Mouse (Mus musculus): ENCODE results near the gene Nanos3. TPM values are rescaled to one million over a fixed set of nuclear protein-coding genes. Genes with fewer than 3 reads are reported as not detected.
A peak's percentile ranks its signal among the peaks of the same experiment; 100 is the strongest.

Nanos3 gene
- total RNA-seq, 2 experiments from 2014 or later = 0.96 to 2.3 TPM

DNA sequence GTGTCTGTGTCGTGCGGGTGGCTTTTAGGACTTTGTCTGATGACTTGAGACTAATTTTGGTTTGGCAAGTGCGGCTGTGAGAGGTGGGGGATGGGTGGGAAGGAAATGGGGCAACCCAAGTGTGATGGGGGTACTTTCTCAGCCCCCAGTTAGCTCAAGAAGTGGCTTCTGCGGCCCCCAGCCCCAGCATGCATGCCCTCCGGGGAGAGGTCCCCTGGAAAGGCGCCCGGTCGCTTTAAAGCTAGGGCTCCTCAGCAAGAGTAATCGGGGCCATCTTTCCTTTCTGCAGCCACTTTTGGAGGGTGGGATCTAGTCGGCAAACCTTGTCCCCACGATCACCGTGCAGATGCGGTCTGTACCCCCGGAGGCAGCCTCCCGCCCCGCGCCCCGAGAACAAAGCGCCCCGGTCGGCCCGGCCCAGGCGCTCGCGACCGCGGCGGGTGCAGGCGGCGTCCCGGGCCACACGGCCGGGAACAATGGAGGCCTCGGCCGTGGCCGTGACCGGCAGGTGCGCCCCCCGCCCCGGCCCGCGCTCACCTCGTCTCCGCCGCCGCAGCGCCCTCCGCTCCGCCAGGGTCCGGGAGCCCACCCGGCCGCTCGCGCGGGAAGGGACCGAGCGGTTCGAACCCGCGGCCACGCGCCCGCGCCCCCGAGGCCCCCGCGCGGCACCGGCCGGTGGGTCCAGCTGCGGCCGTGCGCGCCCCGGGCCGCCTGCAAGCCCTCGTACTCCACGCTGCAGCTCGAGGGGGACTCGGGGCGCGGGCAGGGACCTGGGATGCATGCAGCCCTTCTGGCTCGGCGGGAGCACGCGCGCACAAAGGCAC, 1.5 kb downstream of the Nanos3 start:
- DNase-seq = peak; percentile 51

DNA sequence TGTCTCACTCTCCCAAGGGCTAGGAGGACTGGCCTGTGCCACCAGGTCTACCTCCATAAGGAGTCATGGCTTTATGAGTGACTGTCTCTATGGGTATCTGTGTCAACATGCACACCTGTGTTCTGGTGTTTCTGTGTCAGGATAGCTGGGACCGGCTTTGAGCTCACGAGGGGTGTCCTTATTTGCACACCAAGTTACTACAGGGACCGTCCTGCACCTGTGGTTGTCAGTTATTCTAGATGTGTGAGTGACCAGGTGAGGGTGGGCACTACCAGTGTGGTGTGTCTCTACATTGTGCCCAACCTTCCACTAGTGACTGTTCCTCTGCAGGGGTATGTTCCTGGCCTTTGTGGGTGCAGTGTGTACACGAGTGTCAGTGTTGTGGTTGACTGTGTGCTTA, 2.2 kb downstream of the Nanos3 start:
- no peak for DNase-seq

DNA sequence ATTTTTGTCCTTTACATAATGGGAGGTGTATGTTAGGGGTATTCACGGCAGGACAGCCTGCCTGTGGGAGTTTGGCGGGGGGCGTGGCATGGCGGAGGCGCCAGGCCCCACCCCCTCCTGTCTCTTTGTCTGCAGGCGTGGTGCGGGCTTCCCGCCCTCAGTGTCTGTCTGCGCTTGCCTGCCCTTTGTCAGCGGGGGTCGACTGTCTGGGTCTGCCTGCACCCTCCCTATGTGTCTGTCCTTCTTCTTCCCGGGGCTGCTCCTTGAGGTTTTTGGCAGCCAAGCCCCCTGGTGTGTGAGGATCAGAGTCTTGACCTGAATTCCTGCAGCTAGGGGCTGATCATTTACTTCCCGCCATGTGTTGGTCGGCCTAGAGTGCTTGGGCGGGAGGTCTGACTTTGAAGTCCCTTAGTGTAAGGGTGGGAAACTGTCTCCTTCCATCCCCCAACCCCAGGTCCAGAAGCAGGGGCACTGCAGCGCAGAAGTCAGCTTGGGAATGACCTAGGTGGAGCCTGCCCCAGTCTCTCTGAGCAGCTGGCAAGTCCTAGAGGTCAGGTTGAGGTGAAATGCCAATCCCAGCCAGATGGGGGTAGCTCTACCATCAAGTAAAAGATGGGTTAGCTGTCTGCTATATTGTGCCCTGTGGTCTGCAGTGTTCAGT, 4.4 kb downstream of the Nanos3 start:
- DNase-seq = peak; percentile 44

DNA sequence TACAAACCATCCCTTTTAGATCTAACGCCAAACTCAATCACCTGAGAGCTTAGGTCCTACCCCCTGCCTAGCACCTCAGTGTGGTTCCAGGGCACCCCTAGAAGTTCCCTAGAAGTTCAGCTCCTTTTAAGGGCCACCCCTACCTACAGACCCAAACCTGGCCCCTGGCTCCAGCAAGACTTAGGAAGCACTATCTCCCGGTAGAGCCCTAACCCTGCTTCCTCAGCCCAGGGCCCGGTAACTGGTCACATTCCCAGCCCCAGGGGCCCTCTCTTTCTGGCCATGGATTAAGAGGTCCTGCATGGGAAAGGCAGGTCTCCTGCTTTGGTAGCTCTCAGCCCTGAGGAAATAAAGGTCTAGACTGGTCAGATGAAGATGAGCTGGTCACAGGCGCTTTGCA, 5.1 kb downstream of the Nanos3 start:
- DNase-seq = no peak

DNA sequence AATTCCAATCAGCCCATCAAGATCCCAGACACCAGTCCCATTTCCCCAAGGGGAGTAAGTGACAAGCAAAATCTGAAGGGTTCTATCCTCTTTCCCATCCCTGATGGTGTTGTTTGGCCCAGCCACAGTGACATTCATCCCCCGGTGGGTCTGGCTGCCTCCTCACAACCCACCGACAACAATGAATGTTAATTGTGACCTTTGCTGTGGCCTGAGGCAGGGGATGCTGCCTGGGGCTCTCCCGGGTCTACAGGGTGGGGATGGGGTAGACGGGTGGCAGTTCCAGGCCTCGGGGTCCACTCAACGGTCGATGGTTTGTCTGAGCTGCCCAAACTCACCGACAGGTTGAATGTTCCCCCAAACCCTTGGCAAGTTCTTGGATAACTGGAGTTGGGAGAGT, 6.4 kb downstream of the Nanos3 start:
- DNase-seq = no peak

DNA sequence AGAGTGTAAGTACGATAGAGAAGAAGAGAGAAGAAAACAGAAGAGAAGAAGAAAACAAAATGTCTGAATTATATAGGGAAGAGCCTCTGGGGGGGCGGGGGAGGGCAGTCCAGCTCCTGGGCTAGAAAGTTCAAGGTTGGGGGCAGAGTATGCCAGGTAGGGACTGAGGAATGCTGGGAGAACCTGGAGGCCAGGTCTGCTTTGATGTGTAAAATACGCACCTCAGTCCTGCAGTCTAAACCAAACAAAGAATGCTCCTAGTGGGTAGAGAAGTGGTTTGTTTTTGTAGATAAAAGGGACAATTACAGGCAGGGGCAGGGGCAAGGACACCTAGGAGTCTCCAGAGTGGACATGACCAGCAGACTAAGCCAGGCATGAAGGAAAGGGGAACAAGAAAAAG, 7.6 kb downstream of the Nanos3 start:
- DNase-seq = no peak

DNA sequence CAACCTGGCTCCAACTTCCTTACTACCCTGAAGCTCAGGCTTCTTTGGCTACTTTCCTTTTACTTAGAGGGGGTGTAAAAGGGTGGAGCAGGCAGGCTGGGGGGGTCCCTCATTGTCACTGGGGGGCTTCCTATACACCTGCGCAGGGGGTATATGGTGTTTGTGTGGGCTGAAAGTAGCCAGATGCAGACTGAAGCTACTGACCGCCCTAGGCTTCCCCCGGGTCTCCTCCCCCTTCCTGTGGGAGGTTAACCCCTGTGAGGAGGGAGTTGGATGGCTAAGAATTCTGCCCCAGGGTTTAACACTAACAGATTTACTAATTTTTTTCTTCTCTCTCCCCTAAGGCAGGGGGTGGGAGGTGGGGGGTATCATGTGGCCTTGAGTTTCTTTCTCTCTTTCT, 8.5 kb downstream of the Nanos3 start:
- no peak for DNase-seq

DNA sequence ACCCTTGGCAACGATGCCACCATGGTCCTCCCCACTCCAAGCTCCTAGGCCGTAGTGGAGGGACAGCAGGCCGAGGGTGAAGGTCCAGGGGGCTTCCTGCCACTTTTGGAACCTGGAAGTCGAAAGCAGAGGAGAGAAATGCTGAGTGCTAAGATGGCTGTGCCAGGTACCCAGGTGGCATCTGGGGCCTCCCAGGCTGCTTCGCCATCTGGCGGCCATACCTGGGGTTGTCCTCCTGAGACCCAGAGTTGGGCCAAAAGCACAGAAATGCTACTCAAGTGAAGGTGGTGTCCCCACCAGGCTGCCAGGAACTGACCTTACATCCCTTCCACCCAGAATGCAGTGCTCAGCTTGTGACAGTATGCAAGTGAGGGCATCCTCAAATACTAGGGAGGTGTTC, 11.2 kb downstream of the Nanos3 start:
- DNase-seq = no peak

DNA sequence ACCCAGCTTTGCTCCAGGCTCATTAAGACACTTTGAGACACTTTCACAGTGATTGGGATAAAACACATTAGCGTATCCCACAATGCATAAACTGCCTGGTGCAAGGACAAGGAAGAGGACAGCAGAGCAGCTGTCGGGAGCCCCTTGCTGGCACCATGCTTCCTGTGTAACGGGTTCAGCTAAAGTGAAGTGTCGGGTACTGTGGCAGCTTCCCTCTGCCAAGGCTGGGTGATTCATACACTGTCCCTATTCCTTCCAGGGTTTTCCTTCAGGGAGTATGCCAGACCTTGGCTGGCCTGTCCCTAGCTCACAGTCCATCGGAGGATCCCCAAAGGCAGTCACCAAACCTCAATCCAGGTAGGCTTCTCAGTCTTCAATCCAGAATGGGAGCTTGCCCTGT, 14.9 kb downstream of the Nanos3 start:
- peak; percentile 37 for DNase-seq

DNA sequence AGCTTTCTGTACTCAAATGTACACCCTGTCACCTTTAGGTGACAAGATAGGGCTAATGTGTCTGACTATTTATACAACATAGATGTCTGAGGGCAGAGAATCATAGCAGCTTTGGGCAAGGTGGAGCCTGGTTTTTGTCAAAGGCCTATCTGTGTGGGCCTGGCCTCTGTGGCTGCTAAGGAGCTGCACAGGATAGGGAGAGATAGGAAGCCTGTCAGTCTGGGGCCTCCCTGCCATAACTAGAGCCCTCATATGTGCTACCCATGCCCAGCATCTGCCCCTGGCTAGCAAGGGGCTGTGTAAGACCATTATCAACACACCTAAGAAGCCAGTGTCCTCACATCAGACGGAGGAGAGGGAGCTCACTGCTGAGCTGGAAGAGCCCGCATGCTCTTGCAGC, 17.3 kb downstream of the Nanos3 start:
- no peak for DNase-seq

DNA sequence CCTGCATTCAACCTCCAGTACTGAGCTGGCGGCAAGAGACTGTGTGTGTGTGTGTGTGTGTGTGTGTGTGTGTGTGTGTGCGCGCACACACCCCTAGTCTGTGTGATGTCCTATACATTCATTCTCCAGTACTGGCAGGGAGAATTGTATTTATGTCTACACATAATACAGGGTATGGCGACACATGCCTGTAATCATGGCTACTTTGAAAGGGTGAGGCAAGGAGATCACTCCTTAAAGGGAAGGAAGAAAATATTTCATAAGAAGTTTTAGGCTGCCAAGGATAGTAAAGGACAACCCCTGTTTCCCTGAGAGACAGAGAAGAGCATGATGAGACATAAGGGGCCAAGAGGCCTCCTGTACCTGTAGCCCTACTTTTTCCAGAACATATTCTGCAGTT, 27.4 kb downstream of the Nanos3 start:
- no peak for DNase-seq

DNA sequence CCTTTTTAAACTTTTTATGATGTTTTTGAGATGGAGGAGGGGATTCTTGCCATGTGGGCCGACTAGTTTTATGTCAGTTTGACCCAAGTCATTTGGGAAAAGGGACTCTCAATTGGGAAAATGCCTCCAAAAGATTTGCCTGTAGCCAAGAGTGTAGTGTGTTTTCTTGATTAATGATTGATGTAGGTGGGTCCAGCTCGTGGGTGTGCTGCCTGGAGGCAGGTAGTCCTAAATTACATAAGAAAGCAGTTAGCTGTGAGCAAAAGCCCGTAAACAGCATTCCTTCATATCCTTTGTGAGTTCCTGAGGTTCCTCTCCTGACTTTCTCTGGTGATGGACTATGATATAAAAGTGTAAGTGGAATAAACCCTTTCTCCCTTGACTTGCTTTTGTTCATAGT, 35.8 kb downstream of the Nanos3 start:
- no peak for DNase-seq

DNA sequence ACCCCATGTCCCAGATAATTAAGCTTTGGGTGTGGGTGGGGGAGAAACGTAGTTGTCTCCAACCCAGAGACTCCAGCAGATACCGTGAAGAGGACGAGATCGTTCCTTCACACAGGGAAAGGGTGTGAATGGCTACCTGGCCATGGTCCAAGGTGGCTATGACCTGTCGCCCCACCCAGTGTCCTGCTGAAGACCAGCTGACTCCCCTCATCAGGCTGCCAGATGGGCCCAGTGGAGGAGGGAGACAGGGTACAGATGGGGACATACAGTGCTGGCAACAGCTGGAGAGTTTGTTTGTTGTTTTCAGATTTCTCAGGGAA, 36.5 kb downstream of the Nanos3 start:
- no peak for DNase-seq

DNA sequence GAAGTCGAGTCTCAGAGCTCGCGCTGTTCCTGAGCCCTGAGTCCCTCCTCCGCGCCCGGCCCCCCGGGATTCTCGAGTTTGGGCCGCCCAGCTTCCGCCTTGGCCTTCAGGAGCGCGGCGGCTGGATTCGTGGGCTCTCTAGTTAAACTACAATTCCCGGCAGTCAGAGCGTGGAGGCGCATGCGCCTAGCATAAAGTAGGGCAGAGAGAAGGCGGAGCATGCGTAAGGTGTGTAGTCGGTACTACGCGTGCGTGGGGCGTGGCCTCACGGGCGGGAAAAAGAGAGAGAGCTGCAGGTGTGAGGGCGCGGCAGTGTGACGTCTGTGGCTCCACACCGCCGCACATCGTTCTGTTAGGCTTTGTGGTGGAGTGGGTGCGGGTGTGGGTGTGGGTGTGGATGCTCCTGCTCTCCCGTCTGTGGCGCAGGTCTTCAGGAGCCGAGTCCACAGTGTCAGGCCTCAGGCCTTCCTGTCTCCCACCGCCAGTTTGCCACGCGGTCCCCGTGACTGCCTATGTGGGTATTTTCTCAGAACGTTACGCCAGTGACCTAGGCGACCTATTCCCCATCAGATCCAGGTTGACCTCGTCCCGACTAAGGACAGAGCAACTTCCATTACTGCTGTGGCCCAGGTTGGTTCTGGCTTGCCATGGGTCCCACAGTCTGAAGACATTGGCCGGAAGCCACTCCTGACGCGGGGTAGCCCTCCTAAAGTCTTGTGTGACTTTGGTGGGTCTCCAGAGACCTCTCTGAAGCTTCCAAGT, 37.1 kb downstream of the Nanos3 start, which contains the start of the genes Cc2d1a and 4930432K21Rik:
Cc2d1a (minus strand) TSS at position 168 of the 762 bp plus-strand sequence.
4930432K21Rik (plus strand) TSS at position 257 of the 762 bp plus-strand sequence.
- peak; percentile 93 for DNase-seq

DNA sequence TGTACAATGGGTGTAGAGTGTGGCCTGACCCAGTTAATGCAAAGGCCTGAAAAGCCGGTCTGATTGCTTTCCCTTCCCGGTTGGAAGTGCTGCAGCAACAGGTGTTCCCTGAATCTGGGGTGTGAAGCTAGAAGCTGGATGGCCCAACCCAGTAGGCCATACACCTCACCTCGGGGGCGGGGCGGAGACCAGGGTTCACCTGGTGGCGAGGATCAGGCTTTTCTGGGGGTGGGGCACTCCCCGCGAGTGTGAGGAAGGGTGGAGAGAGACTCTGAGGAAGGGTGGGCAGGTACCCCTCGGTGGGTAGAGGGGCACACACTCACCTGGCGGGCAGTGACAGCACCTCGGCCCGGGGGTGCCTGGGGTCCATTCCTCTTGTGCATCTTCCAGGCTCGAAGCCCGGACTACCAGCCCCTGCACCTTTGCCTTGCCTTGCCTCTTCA, 37.7 kb downstream of the Nanos3 start:
- DNase-seq = no peak

DNA sequence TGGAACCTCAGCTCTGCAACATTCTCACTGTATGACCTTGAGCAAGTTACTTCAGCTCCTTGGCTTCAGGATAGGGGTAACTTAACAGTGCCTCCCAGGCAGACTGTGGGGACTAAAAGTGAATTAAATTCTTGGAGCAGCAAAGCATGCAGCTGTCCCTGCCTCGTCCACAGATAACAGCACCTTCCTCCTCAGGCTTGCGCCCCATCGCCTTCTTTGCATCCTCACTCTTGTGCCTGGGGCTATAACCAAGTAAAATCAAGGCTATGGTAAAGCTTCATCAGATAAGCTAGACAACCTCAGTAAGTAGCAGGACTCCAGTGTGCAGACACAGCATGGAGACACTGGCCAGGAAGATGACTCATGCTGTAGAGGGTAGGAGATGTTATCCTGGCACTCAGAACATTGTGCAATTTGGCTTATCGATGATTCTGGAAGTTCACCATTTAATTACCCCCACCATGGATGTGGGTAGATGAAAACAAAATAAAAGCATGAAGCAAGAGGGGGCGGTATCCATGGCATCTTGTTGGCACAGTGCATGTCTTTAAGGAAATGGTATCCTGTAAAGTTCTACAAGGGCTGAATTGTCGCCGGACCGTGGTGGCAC, 40.3 kb downstream of the Nanos3 start:
- DNase-seq = no peak

DNA sequence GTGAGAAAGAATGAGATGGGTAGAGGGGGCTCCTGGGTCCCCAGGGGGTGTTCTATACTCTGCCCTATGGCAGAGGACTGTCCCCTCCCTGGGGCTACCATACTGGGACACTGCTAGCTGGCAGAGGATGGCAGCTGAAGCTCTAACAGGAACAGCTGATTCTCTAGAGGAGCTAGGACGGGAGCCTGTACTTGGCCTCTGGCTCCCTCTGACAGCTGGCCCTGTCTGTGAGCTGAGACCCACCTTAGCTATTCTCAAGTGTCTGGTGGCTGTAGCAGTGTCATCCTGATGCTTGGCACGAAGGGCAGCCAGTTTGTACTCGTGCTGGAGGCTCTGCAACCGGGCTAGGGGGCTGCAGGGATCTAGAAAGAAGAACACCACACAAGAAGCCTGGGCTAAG, 44.2 kb downstream of the Nanos3 start:
- DNase-seq = no peak

DNA sequence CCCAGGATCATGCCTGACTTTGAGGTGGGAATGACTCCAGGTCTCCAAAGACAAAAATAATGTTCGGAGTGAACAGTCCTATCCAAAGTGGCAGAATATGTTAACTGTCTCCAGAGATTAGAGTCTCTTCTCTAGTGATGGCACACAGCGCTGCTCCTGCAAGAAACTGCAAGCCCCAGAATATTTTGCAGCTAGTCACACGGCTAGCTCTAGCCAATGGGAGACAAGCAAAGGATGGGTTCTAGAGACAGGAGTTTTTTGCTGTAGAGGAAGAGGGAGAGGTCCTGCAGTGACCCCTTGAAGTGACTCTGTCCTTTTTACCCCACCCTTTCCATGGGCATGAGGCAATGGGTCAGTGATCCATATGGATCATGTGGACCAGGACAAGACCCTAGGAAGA, 47.2 kb downstream of the Nanos3 start:
- no peak for DNase-seq

DNA sequence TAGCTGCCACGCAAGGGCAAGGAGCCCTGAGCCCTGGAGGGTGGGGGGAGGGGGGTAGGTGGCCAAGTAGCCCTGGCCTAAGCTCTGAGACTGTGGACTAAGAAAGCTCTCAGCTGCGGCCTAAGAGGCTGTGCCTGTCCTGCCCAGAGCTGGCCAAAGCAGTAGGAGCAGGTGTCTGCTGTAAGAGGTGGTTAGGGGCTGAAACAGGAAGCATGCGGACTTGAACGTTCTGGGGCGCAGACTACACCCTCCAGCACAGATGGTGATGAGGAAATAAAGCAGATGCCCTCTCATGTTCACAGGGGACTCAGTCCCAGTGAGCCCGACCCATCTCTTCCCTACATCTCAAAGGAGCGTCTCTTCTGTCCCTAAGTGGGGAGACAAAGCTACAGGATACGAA, 52.8 kb downstream of the Nanos3 start:
- DNase-seq = no peak

DNA sequence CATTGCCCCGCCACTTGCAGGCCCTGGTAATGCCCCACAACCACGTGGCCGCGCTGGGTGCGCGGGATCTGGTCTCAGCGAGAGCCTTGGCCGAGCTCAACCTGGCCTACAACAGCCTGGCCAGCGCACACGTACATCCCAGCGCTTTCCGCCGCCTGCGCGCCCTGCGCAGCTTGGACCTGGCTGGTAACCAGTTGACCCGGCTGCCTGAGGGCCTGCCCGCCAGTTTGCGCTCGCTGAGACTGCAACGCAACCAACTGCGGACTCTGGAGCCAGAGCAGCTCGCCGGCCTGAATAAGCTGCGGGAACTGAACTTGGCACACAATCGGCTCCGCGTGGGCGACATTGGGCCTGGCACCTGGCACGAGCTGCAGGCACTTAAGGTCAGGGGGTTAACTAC, 54.2 kb downstream of the Nanos3 start:
- DNase-seq = peak; percentile 37

DNA sequence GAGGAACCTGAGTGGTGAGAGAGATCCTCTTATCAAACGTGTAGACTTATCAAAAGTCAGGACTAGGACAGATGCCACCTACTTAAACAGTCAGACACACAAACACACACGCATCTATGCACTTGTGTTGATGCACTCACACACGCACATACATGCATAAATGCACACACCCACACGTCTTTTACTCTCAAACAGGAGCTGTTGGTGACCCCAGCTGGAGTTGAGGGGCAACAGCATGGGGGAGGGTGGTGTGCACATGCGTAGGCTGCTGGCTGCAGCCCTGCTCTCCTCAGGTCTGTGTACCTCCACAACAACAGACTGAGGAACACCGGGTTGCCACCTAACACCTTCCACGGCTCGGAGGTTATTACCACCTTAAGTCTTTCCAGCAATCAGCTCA, 56.7 kb downstream of the Nanos3 start:
- DNase-seq = no peak

DNA sequence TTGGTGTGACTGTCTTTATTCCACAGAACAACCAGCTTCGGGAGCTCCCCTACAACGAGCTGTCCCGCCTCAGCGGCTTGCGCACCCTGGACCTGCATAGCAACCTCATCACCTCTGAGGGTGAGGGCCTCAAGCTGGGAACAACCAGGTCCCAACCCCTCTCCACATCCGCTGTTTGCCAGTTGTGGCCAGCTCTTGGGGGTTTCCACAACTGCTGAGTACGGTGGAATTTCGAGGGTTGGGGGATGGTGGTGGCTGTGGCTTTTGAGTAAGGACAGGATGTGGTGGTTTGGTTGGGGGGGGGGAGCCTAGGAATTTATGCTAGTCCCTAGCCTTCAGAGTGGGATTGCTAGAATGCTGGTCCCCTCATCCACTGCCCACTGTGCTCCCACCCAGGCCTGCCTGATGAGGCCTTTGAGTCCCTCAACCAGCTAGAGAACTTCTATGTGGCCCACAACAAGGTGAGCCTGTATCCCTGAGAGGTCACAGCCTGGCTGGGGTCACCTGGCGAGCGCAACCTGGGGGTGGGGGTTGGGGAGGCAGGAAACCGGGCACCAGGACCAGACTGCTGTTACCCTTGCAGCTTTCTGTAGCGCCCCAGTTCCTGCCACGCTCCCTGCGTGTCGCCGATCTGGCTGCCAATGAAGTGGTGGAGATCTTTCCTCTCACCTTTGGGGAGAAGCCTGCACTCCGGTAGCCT, 57.7 kb downstream of the Nanos3 start:
- DNase-seq = no peak
